Comparison of ENCODE assay signal across 10 mouse cellular contexts in the genomic region with DNA sequence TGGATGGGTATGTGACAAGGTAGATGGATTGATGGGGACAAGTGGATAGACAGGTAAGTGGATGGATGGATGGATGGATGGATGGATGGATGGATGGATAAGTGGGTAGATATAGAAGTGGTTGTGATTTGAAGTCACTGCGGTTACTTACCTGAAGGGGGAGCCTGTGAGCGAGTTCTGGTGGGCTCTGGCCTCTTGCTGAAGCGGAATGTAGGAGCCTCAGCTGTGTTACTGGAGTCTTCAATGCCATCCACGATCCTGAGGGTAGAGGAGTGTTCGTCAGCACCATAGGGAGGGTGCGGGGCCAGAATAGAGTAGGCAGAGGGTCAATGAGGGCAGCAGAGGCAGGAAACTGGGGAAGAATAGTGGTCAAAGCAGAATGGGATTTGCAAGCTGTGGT. TPM values are rescaled to one million over a fixed set of nuclear protein-coding genes. Genes with fewer than 3 reads are reported as not detected.
DNase-seq lines count a peak whose midpoint lies in the region; ATAC-seq and TF ChIP-seq lines count a peak whose summit lies in the region.
"Had no signal": no experiment of that assay in that cellular context is flagged by ENCODE, and none has a peak within 500 bp of the region (broad histone marks: within the 10 kb centered on the region; RNA-seq: fewer than 3 reads in every experiment).

No protein-coding gene starts in this region.

- TF ChIP-seq POLR2A in embryonic fibroblast, embryonic 13.5 days (IDR thresholded peaks at IDR 0.05; ENCODE audit: low read depth, low read length), result no peak

- H3K9ac ChIP-seq in lung, embryonic 14.5 days, result no peak overlapping the region
- H3K9ac ChIP-seq: limb, embryonic 15.5 days had no signal

- no peak for ATAC-seq in lung, embryonic 14.5 days (ENCODE audit: insufficient read depth)

- H3K4me2 ChIP-seq in lung, embryonic 14.5 days, result no peak overlapping the region
- H3K4me2 ChIP-seq: limb, embryonic 15.5 days had no signal

- intact Hi-C loops in heart, postnatal 10 days (cut with DNase I), result no loop called here
- intact Hi-C loops in heart, postnatal 25 days (cut with DNase I), result loop anchor here (10.0 kb wide), 1 partner anchor 320 kb away; no protein-coding TSS in a partner anchor
- intact Hi-C loops in gastrocnemius, postnatal 14 days (cut with DNase I; ENCODE audit: low total_unique reads), result loop anchor here (10.0 kb wide), 1 partner anchor 210 kb away; no protein-coding TSS in a partner anchor

- H3K9me3 ChIP-seq in lung, embryonic 14.5 days (ENCODE audit: low read depth, low read length), result no peaks in the 10 kb centered on the region
- H3K9me3 ChIP-seq: limb, embryonic 15.5 days had no signal

- H3K4me1 ChIP-seq in embryonic fibroblast, embryonic 13.5 days (ENCODE audit: control insufficient read depth, insufficient read depth, low read length), result no peaks in the 10 kb centered on the region
- H3K4me1 ChIP-seq in lung, embryonic 14.5 days (ENCODE audit: insufficient read depth), result no peaks in the 10 kb centered on the region
- H3K4me1 ChIP-seq: limb, embryonic 15.5 days had no signal

- TF ChIP-seq CTCF in embryonic fibroblast, embryonic 13.5 days (IDR thresholded peaks at IDR 0.05; ENCODE audit: borderline replicate concordance, insufficient read depth, low read length), result 0 out of 2 replicates have a peak, but pooled peaks have one; percentile 6
- TF ChIP-seq CTCF in lung, embryonic 14.5 days (IDR thresholded peaks at IDR 0.05; ENCODE audit: low read depth), result peak; percentile 71

- no peaks in the 10 kb centered on the region for H3K36me3 ChIP-seq in lung, embryonic 14.5 days (ENCODE audit: insufficient read depth)
- H3K36me3 ChIP-seq: limb, embryonic 15.5 days had no signal

- WGBS in lung, embryonic 14.5 days, result 12% methylated on average over 6 of the region's 6 CpGs

- no peak overlapping the region for H3K27ac ChIP-seq in embryonic fibroblast, embryonic 13.5 days (ENCODE audit: insufficient read depth, low read length)
- no peak overlapping the region for H3K27ac ChIP-seq in lung, embryonic 14.5 days (ENCODE audit: low read depth)
- H3K27ac ChIP-seq: limb, embryonic 15.5 days had no signal

- peak; percentile 47 to 70 for DNase-seq in heart, postnatal 10 days
- no peak for DNase-seq in heart, postnatal 25 days (ENCODE audit: low spot score)
- peak; percentile 76 to 78 for DNase-seq in B cell, adult 2 months
- peak; percentile 66 for DNase-seq in adrenal gland, postnatal 14 days
- peak; percentile 82 for DNase-seq in lung, embryonic 14.5 days
- DNase-seq in right cerebral cortex, adult 2 months (ENCODE audit: low spot score in 2 of 2), result peak; percentile 64 to 70
- DNase-seq in gastrocnemius, postnatal 14 days, result no peak

- H3K4me3 ChIP-seq in embryonic fibroblast, embryonic 13.5 days (ENCODE audit: insufficient read depth, low read length), result no peak overlapping the region
- no peak overlapping the region for H3K4me3 ChIP-seq in lung, embryonic 14.5 days (ENCODE audit: low read depth, low read length)
- H3K4me3 ChIP-seq: limb, embryonic 15.5 days had no signal

- H3K27me3 ChIP-seq in lung, embryonic 14.5 days (ENCODE audit: insufficient read depth, low read length), result peaks cover 14% of the 10 kb centered on the region; the same call in 1 of the 2 replicates

RNA-seq across cellular contexts. Expression of a gene that starts 7.1 kb away (rescaled TPM):
- total RNA-seq in heart, postnatal 10 days (2021), result 10 to 100 TPM; 85.3 to 97.8 TPM
- total RNA-seq in heart, postnatal 25 days (2021), result 10 to 100 TPM; 62.1 to 66.8 TPM
- total RNA-seq in adrenal gland, postnatal 14 days (2021), result 170 and 175 TPM in 2 replicates
- 163 and 168 TPM in 2 replicates for polyA plus RNA-seq in embryonic fibroblast, embryonic 13.5 days (2011; ENCODE audit: insufficient read length, low read depth, missing spikeins)
- polyA plus RNA-seq in lung, embryonic 14.5 days (2014; fragmentation: Nextera tagmentation; extraction: Ambion mirVana), result 49.9 and 51.3 TPM in 2 replicates
- total RNA-seq in gastrocnemius, postnatal 14 days (2021), result 10 to 100 TPM; 49.1 to 49.4 TPM

RNA-seq across cellular contexts. Expression of a gene that starts 14.7 kb away (rescaled TPM):
- total RNA-seq in heart, postnatal 10 days (2021), result not detected
- total RNA-seq in heart, postnatal 25 days (2021), result not detected
- 0.11 and 0.15 TPM in 2 replicates for total RNA-seq in adrenal gland, postnatal 14 days (2021)
- not detected in 2 replicates for polyA plus RNA-seq in embryonic fibroblast, embryonic 13.5 days (2011; ENCODE audit: insufficient read length, low read depth, missing spikeins)
- not detected in 2 replicates for polyA plus RNA-seq in lung, embryonic 14.5 days (2014; fragmentation: Nextera tagmentation; extraction: Ambion mirVana)
- total RNA-seq in gastrocnemius, postnatal 14 days (2021), result not detected
- polyA plus RNA-seq: limb, embryonic 15.5 days had no signal

RNA-seq across cellular contexts. Expression of a gene that starts 17.6 kb away (rescaled TPM):
- not detected for total RNA-seq in heart, postnatal 10 days (2021)
- not detected for total RNA-seq in heart, postnatal 25 days (2021)
- not detected in 2 replicates for total RNA-seq in adrenal gland, postnatal 14 days (2021)
- polyA plus RNA-seq in embryonic fibroblast, embryonic 13.5 days (2011; ENCODE audit: insufficient read length, low read depth, missing spikeins), result not detected in 2 replicates
- not detected in 2 replicates for polyA plus RNA-seq in lung, embryonic 14.5 days (2014; fragmentation: Nextera tagmentation; extraction: Ambion mirVana)
- total RNA-seq in gastrocnemius, postnatal 14 days (2021), result not detected
- total RNA-seq: adrenal gland, postnatal 4 days had no signal
- polyA plus RNA-seq: limb, embryonic 15.5 days had no signal

RNA-seq across cellular contexts. Expression of a gene that starts 25.7 kb away (rescaled TPM):
- total RNA-seq in heart, postnatal 10 days (2021), result 10 to 100 TPM; 10.4 to 12.6 TPM
- total RNA-seq in heart, postnatal 25 days (2021), result 10 to 100 TPM in 1 of 2 experiments, 1 to 10 TPM in 1; 9.5 to 11.3 TPM
- 19.7 and 19.9 TPM in 2 replicates for total RNA-seq in adrenal gland, postnatal 14 days (2021)
- 8.6 and 12.8 TPM in 2 replicates for polyA plus RNA-seq in embryonic fibroblast, embryonic 13.5 days (2011; ENCODE audit: insufficient read length, low read depth, missing spikeins)
- polyA plus RNA-seq in lung, embryonic 14.5 days (2014; fragmentation: Nextera tagmentation; extraction: Ambion mirVana), result 2.3 and 2.9 TPM in 2 replicates
- 1 to 10 TPM; 5.6 to 7.1 TPM for total RNA-seq in gastrocnemius, postnatal 14 days (2021)

RNA-seq across cellular contexts. Expression of a gene that starts 31.4 kb away (rescaled TPM):
- total RNA-seq in heart, postnatal 10 days (2021), result not detected
- not detected for total RNA-seq in heart, postnatal 25 days (2021)
- total RNA-seq in adrenal gland, postnatal 14 days (2021), result not detected in 2 replicates
- polyA plus RNA-seq in embryonic fibroblast, embryonic 13.5 days (2011; ENCODE audit: insufficient read length, low read depth, missing spikeins), result not detected in 2 replicates
- 0.46 and 0.97 TPM in 2 replicates for polyA plus RNA-seq in lung, embryonic 14.5 days (2014; fragmentation: Nextera tagmentation; extraction: Ambion mirVana)
- not detected for total RNA-seq in gastrocnemius, postnatal 14 days (2021)

Comparison
In these comparisons a context has a peak if more than half of its experiments do, and no peak if none do; other contexts are left out.
1. DNase-seq: peak in heart, postnatal 10 days (2 of 2), B cell, adult 2 months (2 of 2), adrenal gland, postnatal 14 days (single experiment), lung, embryonic 14.5 days (single experiment) and right cerebral cortex, adult 2 months (2 of 2); none in heart, postnatal 25 days (single experiment) and gastrocnemius, postnatal 14 days (single experiment).